Mouse (Mus musculus) testis, postnatal 10 days (tissue): Measurements from ENCODE around the gene Fgf5.

Experiments used
- DNase-seq: peaks from one replicate; pipeline ENCODE4 v3.0.0; 2021; ENCODE audit warnings: low spot score

Fgf5 gene

GRCm38 (mm10) chr5:98305673-98306072 is 51.7 kb downstream of the Fgf5 start:
- DNase-seq: no peak

GRCm38 (mm10) chr5:98306528-98306927 is 52.5 kb downstream of the Fgf5 start:
- no peak for DNase-seq

DNA sequence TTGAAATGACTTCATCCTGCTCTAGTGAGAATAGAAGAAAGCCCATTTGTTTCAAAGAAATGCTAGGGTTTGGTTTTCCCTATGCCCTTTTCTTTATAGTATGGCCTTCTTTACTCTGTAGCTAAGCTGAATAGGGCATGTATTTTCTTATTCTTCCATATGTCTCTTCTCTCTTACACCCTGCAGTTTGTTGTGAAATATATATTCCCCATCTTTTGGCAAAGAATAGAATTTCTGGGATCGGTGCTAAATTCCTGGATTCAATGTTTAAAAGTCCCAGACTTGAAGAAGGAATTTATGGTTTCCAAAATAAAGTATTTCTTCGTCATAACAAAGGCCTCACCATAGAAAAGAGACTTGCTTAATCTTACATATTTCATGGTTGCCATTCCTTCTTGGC is 72.6 kb downstream of the Fgf5 start:
- DNase-seq: no peak
